Mouse (Mus musculus) thymus, postnatal 36 days (tissue): Measurements from ENCODE around the gene Olfr150.
"Not testable (repeated sequence)": the region's sequence is repeated elsewhere in the genome, so short reads cannot be mapped to it uniquely, and the experiment has no call there.

Experiments
- DNase-seq, 2 experiments: peaks; one replicate each; pipeline ENCODE4 v3.0.0; 2022; ENCODE audit warnings: mixed read lengths in 2 of 2

Gene Olfr150

GRCm38 (mm10) chr9:39730678-39731077 lies at the start of gene Olfr150:
Gene Olfr150, plus strand, starts transcription at chr9:39730978.
- DNase-seq: no peak

- not testable (repeated sequence) for DNase-seq
Measured at GRCm38 (mm10) chr9:39701123-39701522, 29.7 kb upstream of the Olfr150 start.

- no peak for DNase-seq
Measured at GRCm38 (mm10) chr9:39707017-39707416, 23.8 kb upstream of the Olfr150 start, which contains the start of gene Olfr149. Gene Olfr149, minus strand, starts transcription at chr9:39707117.

- no peak for DNase-seq
Measured at GRCm38 (mm10) chr9:39708958-39709357, 21.8 kb upstream of the Olfr150 start.

GRCm38 (mm10) chr9:39711053-39711452 lies 19.7 kb upstream of the Olfr150 start, which contains the start of gene Olfr965:
Gene Olfr965, plus strand, starts transcription at chr9:39711353.
- DNase-seq: no peak

- DNase-seq: no peak
Measured at GRCm38 (mm10) chr9:39740741-39741140, 10.0 kb downstream of the Olfr150 start.

- no peak for DNase-seq
Measured at GRCm38 (mm10) chr9:39745949-39746348, 15.2 kb downstream of the Olfr150 start, which contains the start of gene Olfr967. Gene Olfr967, plus strand, starts transcription at chr9:39746249.

- DNase-seq: no peak
Measured at GRCm38 (mm10) chr9:39746428-39746827, 15.7 kb downstream of the Olfr150 start.

- no peak for DNase-seq
Measured at GRCm38 (mm10) chr9:39783153-39783552, 52.4 kb downstream of the Olfr150 start, which contains the start of gene Olfr968. Gene Olfr968, minus strand, starts transcription at chr9:39783253.
